Mouse (Mus musculus): ENCODE measurements around the gene Mccc1.

Gene Mccc1

GRCm38 (mm10) chr3:35963921-35964320 lies 36.6 kb downstream of the Mccc1 start:
- DNase-seq = no peak

GRCm38 (mm10) chr3:35963401-35963800 lies 37.1 kb downstream of the Mccc1 start:
- no peak for DNase-seq

- DNase-seq = no peak
Measured at GRCm38 (mm10) chr3:35962967-35963366, 37.5 kb downstream of the Mccc1 start.

- no peak for DNase-seq
Measured at GRCm38 (mm10) chr3:35957230-35957629, 43.2 kb downstream of the Mccc1 start.

DNA sequence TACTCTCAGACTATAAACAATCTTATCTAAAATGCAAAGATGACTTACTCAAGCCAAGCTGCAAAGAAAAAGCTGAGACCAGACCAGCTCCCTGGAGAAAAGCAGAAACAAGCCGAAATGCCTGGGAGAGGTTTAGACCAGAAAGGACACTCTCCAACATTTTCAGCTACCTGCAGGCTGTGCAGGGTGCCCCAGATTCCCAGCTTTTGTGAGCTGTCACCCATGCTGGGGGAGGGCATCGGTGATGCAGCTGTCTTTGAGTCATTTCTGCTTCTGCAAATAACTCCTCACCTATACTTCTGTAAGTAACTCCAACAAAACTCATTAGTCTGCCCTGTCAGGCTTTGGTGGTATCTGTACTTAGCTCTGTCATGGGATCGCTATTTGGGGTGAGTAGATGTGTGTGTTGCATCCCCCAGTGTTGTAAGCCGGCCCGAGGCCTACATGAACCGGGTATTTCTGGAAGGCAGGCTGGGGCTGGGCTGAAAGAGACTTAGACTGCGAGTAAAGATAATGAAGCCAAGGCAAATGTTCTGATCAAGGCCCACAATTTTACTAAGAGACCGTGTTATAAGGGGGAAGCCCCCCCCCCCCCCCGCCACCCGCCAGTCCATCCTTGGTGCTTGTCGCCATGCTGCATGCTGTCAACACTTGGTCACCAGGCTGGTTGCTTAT lies 45.4 kb downstream of the Mccc1 start:
- no peak for DNase-seq

DNA sequence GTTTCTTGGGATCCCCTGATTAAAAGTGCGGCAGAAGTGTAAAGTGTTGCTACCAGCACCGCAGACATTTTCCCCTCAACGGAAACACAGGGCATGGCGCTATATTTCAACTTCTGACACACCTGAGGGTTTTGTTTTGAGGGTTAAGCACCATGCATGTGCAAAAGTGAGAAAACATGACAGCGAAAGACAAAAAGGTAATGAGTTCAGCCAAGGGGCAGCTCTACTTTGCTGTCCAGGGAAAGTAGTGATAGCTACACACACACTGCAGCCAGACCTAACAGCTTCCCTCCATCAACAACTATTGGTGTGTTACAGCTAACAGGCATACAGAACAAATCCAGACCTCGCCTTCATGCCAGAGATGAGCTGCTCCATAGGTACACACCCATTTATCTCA lies 46.7 kb downstream of the Mccc1 start:
- no peak for DNase-seq

- no peak for DNase-seq
Measured at GRCm38 (mm10) chr3:35953184-35953583, 47.3 kb downstream of the Mccc1 start.

GRCm38 (mm10) chr3:35948197-35948596 lies 52.3 kb downstream of the Mccc1 start:
- DNase-seq = no peak

GRCm38 (mm10) chr3:35940520-35941135 lies 59.9 kb downstream of the Mccc1 start:
- no peak for DNase-seq

DNA sequence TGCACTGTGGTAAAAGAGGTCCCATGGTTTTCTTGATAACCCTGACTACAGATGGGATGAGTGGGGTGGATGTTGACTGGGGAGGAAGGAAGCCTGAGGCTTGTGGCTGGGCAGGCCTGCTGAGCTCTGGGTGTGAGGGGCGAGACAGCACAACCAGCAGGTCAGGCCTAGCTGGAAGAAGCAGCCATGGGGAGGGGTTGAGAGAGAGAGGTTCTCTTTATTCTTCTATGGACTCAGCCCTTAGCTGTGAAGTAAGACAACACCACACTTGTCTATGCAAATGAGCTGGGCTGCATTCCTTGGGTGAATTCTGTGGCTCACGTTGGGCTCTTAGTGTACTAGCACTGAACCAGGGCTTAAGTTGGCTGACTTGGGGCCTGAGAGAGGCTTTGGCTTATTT lies 60.4 kb downstream of the Mccc1 start:
- no peak for DNase-seq

- no peak for DNase-seq
Measured at GRCm38 (mm10) chr3:35937345-35937744, 63.1 kb downstream of the Mccc1 start, which contains the start of gene Dcun1d1. Gene Dcun1d1 (minus strand): TSS chr3:35937445.

- peak in 1 of 2 experiments; percentile 12 for DNase-seq
Measured at GRCm38 (mm10) chr3:35933405-35933777, 67.1 kb downstream of the Mccc1 start.

- peak; percentile 81 to 89 for DNase-seq
Measured at GRCm38 (mm10) chr3:35932735-35933404, 67.6 kb downstream of the Mccc1 start.

DNA sequence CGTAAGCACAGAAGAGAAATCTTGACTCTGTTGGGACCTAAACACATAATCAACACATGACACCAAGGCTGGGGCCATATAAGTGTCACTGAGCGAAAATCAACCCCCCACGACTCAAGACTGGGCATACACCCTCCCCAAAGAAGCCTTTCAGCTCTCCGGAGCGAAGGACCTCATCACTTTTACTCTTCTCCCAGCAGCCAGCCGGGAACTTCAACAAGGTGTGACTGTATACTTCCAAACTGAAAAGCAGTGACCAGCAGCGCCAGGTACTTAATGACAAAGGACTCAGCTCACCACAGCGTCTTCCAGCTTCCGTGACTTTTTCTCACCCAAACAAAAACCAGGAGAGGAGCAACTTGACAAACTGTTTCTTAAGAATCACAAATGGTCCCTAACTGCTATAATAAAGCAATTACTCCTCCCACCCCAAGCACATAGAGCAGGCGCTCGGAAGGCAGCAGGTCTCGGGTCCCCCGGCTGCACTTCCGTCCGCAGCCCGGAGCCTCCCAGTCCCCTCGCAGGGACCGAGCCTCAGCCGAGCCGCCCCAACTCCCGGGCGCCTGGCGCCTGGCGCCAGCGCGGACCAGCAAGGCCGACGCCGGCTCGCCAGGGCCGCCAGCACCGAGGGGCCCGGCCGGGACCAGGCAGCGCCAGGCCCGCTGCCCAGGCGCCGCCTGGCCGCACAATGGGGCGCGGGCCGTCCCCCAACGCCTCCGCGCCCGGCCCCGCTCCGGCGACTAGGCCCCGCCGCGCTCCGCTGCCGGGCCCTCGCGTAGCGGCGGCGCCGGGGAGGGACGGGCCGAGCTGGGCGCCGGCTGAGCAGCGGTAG lies 68.4 kb downstream of the Mccc1 start:
- peak in 1 of 2 experiments; percentile 48 for DNase-seq

- no peak for DNase-seq
Measured at GRCm38 (mm10) chr3:35931359-35931758, 69.1 kb downstream of the Mccc1 start.

- DNase-seq = no peak
Measured at GRCm38 (mm10) chr3:35929831-35930230, 70.6 kb downstream of the Mccc1 start.

DNA sequence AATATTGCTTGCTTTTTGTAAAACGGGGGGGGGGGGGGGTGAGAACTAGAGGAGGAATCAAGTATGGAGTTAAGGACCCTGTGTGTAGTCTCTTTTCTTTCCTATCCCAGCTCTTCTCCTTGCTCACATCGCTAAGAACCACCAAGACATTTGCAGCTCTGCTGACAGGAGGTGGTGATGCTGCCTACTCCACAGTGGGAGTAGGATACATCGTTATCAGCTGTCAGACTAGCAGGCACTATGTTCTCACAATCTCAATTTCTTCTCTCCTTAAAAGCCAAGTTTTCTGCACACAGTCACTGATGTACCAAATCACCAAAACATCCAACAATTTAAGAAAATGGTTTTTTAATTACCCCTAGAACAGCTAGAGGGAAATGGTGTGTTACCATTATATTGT lies 71.1 kb downstream of the Mccc1 start:
- no peak for DNase-seq

DNA sequence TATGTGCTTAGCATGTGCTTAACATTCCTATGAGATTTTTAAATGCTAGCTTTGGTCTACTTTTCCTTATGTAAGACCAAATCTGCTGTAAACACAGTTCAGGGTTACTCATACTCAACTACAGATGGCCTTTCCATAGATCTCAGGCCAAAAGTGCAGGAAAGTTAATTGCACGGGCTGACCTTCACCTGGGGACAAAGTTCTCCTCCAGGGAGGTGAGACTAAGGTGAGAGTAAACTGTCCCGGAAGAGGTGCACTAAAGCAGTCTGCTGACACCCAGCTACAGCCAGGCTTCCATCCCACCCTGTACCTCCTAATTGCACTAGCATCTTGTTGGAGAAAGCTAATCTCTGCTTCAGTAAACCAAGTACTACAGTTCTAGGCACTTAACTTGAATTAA lies 74.6 kb downstream of the Mccc1 start:
- DNase-seq = no peak

GRCm38 (mm10) chr3:35924007-35924406 lies 76.5 kb downstream of the Mccc1 start:
- DNase-seq = no peak

DNA sequence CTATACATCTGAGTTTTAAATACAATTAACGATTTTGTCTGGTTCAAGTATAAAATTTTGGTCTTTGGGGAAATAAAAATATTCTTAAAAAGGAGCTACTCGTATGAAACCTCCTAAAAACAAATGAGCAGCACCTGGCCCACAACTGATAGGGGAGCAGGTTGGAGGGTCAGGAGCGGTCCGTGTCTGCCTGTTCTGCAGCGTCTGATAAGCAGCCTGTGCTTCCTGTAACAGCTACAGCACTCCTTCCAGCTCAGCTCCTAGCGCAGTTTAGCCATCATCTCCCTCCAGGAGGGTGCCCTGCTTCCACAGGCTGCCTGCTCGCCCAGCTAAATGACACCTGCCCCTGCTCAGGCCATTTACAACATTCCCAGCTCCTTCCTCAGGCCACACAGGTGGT lies 77.0 kb downstream of the Mccc1 start:
- peak; percentile 20 to 25 for DNase-seq

GRCm38 (mm10) chr3:35922522-35922921 lies 78.0 kb downstream of the Mccc1 start:
- DNase-seq = no peak

DNA sequence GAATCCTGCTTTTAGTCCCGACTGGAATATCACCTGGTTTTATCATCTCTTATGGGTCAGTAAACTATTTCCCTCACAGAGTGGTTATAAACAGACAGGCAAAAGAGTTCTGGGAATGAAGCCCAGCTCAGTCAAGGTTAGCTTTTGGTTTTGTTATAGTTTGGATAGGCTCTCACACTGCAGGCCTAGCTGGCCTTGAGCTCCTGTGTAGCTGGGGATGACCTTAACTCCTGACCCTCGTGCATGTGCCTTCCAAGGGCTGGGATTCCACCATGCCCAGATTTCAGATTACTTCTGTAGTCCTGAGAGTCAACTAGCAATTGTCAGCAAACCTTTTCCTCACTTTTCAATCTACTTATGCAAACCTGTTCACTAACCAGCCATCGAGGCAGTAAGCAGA lies 82.2 kb downstream of the Mccc1 start:
- DNase-seq = no peak
